Mouse (Mus musculus) mesoderm, embryonic 11.5 days (tissue): Measurements from ENCODE around the gene Btn2a2.

Experiments used
- DNase-seq: peaks from one replicate; pipeline ENCODE4 v3.0.0-alpha.2; 2012; ENCODE audit warnings: low read depth, low spot score

Gene Btn2a2

DNA sequence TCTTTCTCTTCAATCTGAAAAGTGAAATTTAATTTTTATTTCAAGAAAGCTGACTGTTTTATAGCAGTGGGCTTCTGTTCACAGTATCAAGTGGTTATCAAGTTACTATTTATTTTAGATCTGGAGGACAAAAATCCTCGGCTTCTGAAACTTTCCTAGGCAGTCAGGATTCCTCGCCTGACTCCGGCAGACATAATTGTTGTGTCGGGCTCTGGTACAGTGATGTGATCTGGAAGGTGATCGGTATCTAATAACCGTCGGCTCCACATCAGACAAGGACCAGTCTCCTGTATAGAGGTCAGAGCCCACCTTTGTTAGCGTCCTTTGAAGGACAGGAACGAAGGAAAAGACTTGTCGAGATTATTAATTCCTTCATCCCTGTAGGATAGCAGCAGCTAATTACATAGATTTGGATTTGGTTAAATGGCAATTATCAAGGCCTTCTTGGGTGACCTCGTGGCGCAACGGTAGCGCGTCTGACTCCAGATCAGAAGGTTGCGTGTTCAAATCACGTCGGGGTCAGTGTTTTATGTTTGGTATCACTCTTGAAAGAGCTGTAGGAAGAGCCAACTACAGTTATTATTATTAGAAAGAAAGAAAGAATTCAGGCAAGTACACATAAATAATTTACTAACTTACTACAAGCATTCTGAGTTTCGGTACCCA, 9.1 kb upstream of the Btn2a2 start:
- peak; percentile 70 for DNase-seq

- DNase-seq = no peak
Measured at GRCm38 (mm10) chr13:23495526-23495925, 6.9 kb upstream of the Btn2a2 start.

GRCm38 (mm10) chr13:23491990-23492389, 3.3 kb upstream of the Btn2a2 start:
- DNase-seq = no peak

DNA sequence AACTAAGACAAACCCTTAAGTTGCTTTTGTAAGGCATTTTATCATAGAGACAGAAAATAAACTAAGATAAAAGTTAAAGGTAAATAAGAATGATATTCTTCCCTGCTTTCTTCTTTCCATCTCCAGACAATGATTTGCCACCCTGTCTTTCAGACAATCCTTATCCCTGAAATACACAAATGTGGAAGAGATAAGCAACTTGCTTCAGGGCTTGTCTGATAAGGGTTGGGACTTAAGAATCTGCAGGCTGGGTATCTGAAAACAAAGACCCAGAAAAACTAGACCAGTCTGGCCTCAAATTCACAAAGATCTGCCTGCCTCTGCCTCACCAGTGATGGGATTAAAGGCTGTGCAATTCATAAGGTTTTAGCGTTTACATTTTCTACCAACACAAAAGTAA, 2.6 kb upstream of the Btn2a2 start:
- no peak for DNase-seq

DNA sequence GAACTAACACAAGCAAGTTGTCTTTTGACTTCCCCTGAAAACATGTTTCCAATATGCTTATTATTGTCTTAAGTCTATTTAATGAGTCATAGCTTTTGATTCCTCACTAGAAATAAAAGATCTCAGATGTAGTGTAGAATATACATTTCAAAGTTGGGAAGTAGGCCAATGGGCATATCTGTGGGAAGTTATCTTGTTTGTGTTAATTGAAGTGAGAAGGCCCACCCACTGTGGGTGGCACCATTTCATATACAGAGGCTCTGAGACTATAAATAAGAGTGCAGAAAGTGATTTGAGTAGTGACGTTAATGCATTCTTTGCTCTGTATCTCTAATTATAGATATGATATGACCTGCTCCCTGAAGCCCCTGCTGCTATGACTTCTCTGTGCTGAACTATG, 2.2 kb upstream of the Btn2a2 start:
- no peak for DNase-seq

- DNase-seq = no peak
Measured at GRCm38 (mm10) chr13:23485271-23485670, 3.4 kb downstream of the Btn2a2 start.

DNA sequence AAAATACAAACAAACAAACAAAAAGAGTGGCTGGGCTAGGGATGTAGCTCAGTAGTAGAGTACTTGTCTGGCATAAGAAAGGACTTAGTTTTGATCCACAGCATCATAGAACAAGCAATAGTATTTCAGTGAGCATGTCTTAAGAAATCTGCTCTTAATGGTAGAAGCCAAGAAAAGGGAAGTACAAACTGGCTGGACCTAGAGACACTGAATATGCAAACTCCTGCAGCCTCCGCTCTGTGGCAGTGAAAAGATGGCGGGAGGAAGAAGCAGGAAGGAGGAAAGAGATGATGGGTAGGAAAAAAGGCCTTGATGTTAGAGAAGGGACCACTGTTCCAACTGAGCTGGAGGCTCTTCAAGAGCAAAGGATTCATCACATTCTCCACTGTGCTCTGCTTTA, 5.5 kb downstream of the Btn2a2 start:
- DNase-seq = no peak

DNA sequence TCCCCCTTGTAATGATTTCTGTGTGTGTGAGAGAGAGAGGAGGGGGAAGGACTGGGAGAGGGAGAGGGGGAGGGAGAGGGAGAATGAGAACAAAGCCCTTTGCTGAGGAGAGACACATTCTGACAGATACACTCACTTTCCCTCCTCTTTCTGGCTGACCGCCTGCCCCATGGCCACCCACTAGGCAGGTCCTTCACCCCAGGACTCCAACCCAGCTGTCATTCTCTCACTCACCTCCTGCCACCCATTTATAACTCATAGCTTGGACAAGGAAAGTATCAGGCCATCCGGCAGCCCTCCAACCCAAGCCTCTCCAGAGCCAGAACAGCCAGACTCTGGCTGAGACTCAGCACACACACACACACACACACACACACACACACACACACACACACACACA, 13.0 kb downstream of the Btn2a2 start:
- no peak for DNase-seq

- DNase-seq = peak; percentile 93
Measured at GRCm38 (mm10) chr13:23466911-23467310, 21.7 kb downstream of the Btn2a2 start.

DNA sequence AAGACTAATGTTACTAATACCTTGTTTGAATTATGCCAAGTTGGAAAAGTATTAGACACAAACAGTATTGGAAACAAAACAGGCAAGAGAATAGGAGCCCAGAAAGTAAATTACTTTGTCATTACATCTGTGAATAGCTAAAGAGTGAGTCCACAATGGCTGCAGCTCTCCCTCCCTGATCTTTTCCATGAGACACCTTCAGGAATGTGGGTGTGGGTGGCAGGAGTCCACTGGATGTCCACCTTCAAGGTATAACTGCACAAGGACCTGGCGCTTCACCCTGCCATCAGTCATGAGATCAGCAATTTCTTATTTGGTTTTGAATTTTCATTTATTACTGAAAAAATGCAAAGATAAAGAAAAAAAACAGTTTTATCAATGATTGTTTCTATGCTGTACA, 22.4 kb downstream of the Btn2a2 start:
- DNase-seq = no peak

- DNase-seq = no peak
Measured at GRCm38 (mm10) chr13:23465600-23466109, 23.0 kb downstream of the Btn2a2 start, which contains the start of gene Btn1a1. Gene Btn1a1, minus strand, starts transcription at chr13:23465901.

- no peak for DNase-seq
Measured at GRCm38 (mm10) chr13:23464841-23465366, 23.8 kb downstream of the Btn2a2 start.

- no peak for DNase-seq
Measured at GRCm38 (mm10) chr13:23464224-23464637, 24.4 kb downstream of the Btn2a2 start.

DNA sequence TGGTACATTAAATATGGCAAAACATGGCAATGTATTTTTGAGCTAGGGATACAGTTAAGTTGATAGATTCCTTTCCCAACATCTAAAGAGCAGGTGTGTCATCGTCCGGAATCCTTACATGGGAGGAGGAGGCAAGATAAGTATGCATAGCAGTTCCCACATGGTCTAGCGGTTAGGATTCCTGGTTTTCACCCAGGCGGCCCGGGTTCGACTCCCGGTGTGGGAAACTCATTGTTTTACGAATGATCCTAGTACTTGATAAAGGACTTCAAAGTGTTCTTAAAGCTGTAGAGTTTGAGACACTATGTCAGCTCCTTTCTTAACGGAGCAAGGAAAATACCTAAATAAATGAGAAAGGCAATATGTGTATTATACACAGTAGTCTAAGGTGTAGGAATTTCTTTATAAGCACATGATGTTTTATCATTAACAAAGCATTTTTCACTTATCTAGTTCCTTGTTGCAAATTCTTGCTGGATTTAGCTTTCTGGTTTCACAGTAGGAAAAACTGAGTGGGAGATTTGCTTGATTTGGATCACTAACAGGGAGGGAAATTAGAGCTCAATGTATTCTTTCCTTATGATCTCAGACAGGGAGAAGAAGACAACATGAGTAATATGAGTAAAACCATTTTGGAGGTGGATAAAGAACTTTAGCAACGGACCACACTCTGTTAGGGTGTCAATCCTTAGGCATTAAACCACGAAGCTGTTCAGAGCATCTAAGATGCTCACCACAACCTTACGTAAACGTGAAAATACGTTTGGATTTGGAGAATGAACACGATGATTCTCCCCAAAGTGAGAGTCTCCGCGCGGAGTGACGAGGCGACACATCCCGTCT, 25.1 kb downstream of the Btn2a2 start:
- peak; percentile 88 for DNase-seq

GRCm38 (mm10) chr13:23462669-23463068, 26.0 kb downstream of the Btn2a2 start:
- no peak for DNase-seq

DNA sequence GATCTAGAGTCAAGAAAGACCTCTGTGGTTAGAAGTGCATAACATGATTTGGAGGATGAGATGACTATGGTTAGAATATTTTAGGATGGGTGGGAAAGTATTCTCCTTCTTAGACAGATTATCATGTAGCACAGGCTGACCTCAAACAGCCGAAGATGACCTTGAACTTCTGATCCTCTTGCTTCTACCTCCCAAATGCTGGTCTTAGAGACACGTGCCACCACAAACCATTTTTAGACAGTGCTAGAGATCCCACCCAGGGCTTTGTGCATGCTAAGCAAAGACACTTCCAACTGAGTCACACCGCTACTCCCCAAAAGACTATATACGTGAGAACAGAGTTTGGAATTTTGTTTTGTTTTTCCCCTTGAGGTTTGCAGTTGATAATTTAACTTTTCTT, 26.6 kb downstream of the Btn2a2 start:
- no peak for DNase-seq

DNA sequence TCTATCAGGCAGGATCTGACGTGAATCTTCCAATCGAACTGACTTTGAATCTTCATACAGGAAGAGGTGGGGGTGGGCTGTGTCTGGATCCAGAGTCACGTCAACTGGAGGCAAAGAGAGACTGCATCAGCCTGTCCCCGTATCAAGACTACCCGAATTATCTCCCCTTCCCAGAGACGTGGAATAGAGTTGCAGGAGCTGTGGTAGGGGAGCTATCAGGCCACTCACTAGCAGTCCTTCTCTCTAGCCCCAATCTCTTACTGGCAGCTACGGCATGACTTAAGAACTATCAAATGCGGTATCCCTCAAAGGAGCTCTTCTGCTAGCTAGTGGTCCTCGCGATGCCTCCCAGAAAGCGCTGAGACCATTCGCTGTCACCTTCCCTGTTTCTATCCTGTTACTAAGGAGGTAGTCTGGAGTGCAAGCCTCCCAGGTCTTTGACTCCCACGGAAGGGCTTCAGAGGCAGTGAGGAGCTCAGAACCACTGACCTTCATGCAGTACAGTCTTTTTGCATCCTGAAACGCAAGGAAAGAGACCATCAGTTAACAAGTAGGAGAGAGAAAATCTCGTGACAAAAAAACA, 29.3 kb downstream of the Btn2a2 start:
- DNase-seq = no peak

DNA sequence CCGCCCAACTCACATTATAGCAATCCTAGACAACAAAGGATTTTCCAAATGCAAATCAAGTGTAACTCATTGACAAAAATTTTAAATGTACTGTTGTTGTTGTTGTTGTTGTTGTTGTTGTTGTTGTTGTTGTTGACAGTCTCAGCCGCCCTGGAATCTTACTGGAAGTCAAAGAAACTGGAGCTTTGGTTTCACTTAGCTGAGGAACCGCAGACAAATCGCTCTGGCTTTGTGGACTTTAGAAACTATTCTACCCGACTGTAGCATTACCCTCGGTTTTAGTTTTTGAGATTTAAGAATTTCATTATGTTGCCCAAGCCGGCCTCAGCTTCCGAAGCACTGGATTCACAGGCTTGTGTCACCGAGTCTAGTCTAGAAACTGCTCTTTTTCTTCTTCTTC, 34.7 kb downstream of the Btn2a2 start:
- no peak for DNase-seq

DNA sequence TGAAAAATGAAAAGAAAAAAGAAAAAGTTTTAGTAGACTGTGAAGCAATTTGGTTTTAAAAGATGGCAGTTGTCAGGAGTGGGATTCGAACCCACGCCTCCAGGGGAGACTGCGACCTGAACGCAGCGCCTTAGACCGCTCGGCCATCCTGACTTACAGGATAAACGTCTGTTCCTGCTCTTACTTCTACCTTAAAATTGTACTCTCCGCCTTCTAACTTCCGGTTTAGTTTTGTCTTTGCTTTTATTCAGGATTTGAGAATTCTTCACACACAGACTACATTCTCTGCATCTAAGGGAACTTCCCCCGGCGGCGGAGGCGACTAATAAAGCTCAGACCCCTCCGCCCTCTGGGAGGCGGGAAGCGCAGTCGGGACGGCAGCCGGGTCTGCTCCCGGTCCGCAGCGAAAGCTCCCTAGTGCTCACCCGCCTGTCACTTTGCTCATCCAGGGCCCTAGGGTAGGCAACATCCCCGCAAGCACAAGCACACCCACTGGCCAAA, 35.2 kb downstream of the Btn2a2 start:
- peak; percentile 90 for DNase-seq

GRCm38 (mm10) chr13:23450398-23450797, 38.3 kb downstream of the Btn2a2 start:
- peak; percentile 92 for DNase-seq

DNA sequence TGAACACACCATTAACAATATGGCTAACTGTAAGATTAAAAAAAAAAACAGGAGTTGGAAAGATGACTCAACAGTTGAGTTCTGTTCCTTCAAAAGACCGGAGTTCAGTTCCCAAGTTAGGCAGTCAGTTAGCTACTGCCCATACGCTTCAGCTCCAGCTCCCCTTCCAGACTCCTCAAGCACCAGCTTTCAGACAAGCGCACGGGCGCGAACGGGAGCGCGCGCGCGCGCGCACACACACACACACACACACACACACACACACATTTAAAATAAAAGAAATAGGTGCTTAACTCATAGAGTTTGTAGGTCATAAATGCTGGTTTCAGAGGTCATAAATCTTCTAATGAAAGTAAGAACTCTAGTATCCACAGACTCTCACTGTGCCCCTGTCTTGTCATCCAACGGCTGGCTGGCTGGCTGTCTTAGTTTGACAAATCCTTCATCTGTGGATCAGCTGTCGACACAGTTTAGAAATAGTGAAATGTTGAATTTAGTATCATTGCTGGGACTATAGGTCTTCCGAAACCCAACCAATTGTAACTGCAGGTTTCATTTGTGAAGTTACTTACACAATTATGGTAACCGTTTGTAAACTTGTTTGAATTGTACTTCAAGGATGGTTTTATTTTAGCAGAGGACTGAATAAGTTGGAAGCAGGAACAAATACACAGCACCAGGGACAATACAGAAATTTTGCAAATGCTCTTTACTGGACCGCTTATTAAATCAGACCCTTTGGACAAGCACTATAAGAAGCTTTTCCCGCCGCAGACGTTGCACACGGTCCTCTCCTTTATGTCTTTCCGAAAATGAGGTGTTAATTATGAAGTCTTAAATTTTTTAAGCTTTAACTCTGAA, 39.2 kb downstream of the Btn2a2 start:
- peak; percentile 90 for DNase-seq
